Mouse (Mus musculus): Measurements from ENCODE around the gene Dusp22.

GRCm38 (mm10) chr13:30758789-30759381 is 99.1 kb downstream of the Dusp22 start:
- TF ChIP-seq EP300 (IDR thresholded peaks at IDR 0.05; ENCODE audit: low read depth) (no peak), CTCF (IDR thresholded peaks at IDR 0.05; ENCODE audit: low read depth) (no peak)
